Mouse (Mus musculus): Measurements from ENCODE around the gene Acsl5.

DNA sequence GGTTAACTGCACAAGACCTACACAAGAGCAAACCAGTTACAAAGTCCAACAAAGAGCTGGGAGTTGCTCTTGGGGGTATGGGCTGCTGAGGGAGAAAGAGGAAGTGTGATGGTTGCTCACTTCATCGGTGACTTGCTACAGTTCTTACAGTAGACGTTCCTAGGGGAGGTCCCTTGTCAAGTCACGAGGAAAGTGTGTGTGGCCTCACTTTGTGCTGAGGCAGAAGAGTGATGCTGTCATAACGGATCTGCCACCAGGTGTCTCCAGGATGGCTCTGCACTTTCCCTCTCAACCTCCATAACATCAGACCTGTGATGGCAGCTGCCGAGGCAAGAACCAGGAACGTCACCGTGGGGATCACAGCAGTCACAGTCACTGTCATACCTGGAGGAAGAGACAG lies 24.6 kb upstream of the Acsl5 start:
- TF ChIP-seq CTCF (conservative IDR thresholded peaks at IDR 0.05; ENCODE audit: low read length) (no peak), NANOG (IDR thresholded peaks at IDR 0.05; ENCODE audit: borderline replicate concordance, low read length) (no peak)

Measured in E14TG2a.4 (cell line).